In genomic region chr19:26475754-26476153, GRCm38 (mm10) we compare ENCODE assay signal across 14 mouse cellular contexts.
DNase-seq lines count a peak whose midpoint lies in the region; ATAC-seq and TF ChIP-seq lines count a peak whose summit lies in the region.
"Had no signal": no experiment of that assay in that cellular context is flagged by ENCODE, and none has a peak within 500 bp of the region (broad histone marks: within the 10 kb centered on the region; RNA-seq: fewer than 3 reads in every experiment).

No protein-coding gene starts in this region.

- TF ChIP-seq POLR2A in cerebellum, adult 2 months (IDR thresholded peaks at IDR 0.05; ENCODE audit: borderline replicate concordance, insufficient read depth, low read length) = no peak

- H3K4me2 ChIP-seq in hindbrain, embryonic 11.5 days (replicated peaks; ENCODE audit: low read depth, low read length) = no peak overlapping the region
- H3K4me2 ChIP-seq in hindbrain, embryonic 16.5 days (ENCODE audit: low read length) = no peak overlapping the region
- H3K4me2 ChIP-seq: kidney, embryonic 15.5 days; liver, embryonic 15.5 days had no signal

- TF ChIP-seq CTCF in cerebellum, adult 2 months (IDR thresholded peaks at IDR 0.05; ENCODE audit: borderline replicate concordance, insufficient read depth, low read depth, low read length) = no peak

- no peak for ATAC-seq in hindbrain, embryonic 11.5 days (ENCODE audit: low FRiP score)
- ATAC-seq in hindbrain, embryonic 16.5 days = no peak
- no peak for ATAC-seq in cerebellum, adult (ENCODE audit: insufficient number of reproducible peaks, low FRiP score, low TSS enrichment)
- ATAC-seq: Patski had no signal

- no peak overlapping the region for H3K4me3 ChIP-seq in hindbrain, embryonic 11.5 days (ENCODE audit: low read depth, low read length)
- H3K4me3 ChIP-seq in hindbrain, embryonic 16.5 days (ENCODE audit: low read length) = no peak overlapping the region
- no peak overlapping the region for H3K4me3 ChIP-seq in limb, embryonic 10.5 days
- no peak overlapping the region for H3K4me3 ChIP-seq in cerebellum, adult 2 months (replicated peaks; ENCODE audit: insufficient read depth, low read depth, low read length)
- H3K4me3 ChIP-seq: heart, adult 2 months; kidney, embryonic 15.5 days; liver, embryonic 15.5 days; myocyte had no signal

- no peaks in the 10 kb centered on the region for H3K27me3 ChIP-seq in hindbrain, embryonic 11.5 days (ENCODE audit: control insufficient read depth, insufficient read depth, low read length)
- H3K27me3 ChIP-seq in hindbrain, embryonic 16.5 days (replicated peaks; ENCODE audit: control insufficient read depth, insufficient read depth, low read length) = no peaks in the 10 kb centered on the region
- H3K27me3 ChIP-seq in limb, embryonic 10.5 days (ENCODE audit: low read depth, poor library complexity, severe bottlenecking) = no peaks in the 10 kb centered on the region
- no peaks in the 10 kb centered on the region for H3K27me3 ChIP-seq in cerebellum, adult 2 months (ENCODE audit: control insufficient read depth, insufficient read depth, low read length)
- H3K27me3 ChIP-seq: kidney, embryonic 15.5 days; liver, embryonic 15.5 days had no signal

- H3K36me3 ChIP-seq in hindbrain, embryonic 11.5 days (ENCODE audit: control insufficient read depth, insufficient read depth, low read length) = no peaks in the 10 kb centered on the region
- no peaks in the 10 kb centered on the region for H3K36me3 ChIP-seq in hindbrain, embryonic 16.5 days (ENCODE audit: control insufficient read depth, insufficient read depth, low read length)
- no peaks in the 10 kb centered on the region for H3K36me3 ChIP-seq in limb, embryonic 10.5 days
- H3K36me3 ChIP-seq: kidney, embryonic 15.5 days; liver, embryonic 15.5 days had no signal

- WGBS in hindbrain, embryonic 11.5 days = 47% methylated on average over 2 of the region's 2 CpGs
- 19% methylated on average over 2 of the region's 2 CpGs for WGBS in hindbrain, embryonic 16.5 days
- 38% methylated on average over 2 of the region's 2 CpGs for WGBS in limb, embryonic 10.5 days
- WGBS in cerebellum, adult 2 months = 19% methylated on average over 2 of the region's 2 CpGs

- no peak overlapping the region for H3K9ac ChIP-seq in hindbrain, embryonic 11.5 days (ENCODE audit: low read depth, low read length)
- H3K9ac ChIP-seq in hindbrain, embryonic 16.5 days (ENCODE audit: low read depth, low read length) = no peak overlapping the region
- H3K9ac ChIP-seq: kidney, embryonic 15.5 days; liver, embryonic 15.5 days had no signal

- no peaks in the 10 kb centered on the region for H3K9me3 ChIP-seq in hindbrain, embryonic 11.5 days (ENCODE audit: control insufficient read depth, low read length)
- no peaks in the 10 kb centered on the region for H3K9me3 ChIP-seq in hindbrain, embryonic 16.5 days (ENCODE audit: control insufficient read depth, low read length)
- H3K9me3 ChIP-seq in limb, embryonic 10.5 days (replicated peaks) = no peaks in the 10 kb centered on the region
- H3K9me3 ChIP-seq: kidney, embryonic 15.5 days; liver, embryonic 15.5 days had no signal

- no peak overlapping the region for H3K27ac ChIP-seq in hindbrain, embryonic 11.5 days (ENCODE audit: low read depth, low read length)
- H3K27ac ChIP-seq in hindbrain, embryonic 16.5 days (ENCODE audit: low read depth, low read length) = no peak overlapping the region
- H3K27ac ChIP-seq in limb, embryonic 10.5 days = peak overlapping the region; percentile 34; the same call in 1 of the 2 replicates
- H3K27ac ChIP-seq in cerebellum, adult 2 months (ENCODE audit: insufficient read depth, low read length) = no peak overlapping the region
- H3K27ac ChIP-seq: heart, adult 2 months; kidney, embryonic 15.5 days; liver, embryonic 15.5 days had no signal

- DNase-seq in hindbrain, embryonic 11.5 days (ENCODE audit: low spot score) = peak; percentile 10
- DNase-seq in right cerebral cortex, postnatal 10 days (ENCODE audit: low spot score in 2 of 2) = peak; percentile 38 to 47
- no peak for DNase-seq in right cerebral cortex, postnatal 4 days
- DNase-seq in limb, embryonic 10.5 days (ENCODE audit: low spot score) = no peak
- DNase-seq in cerebellum, adult 2 months = no peak
- DNase-seq: adrenal gland, adult 2 months; heart, adult 2 months; layer of hippocampus, postnatal 36 days had no signal

- H3K4me1 ChIP-seq in hindbrain, embryonic 11.5 days (replicated peaks; ENCODE audit: control insufficient read depth, insufficient read depth, low read length) = 0 out of 2 replicates have a peak, but pooled peaks cover 2% of the 10 kb centered on the region
- peaks cover 3% of the 10 kb centered on the region; the same call in 1 of the 2 replicates for H3K4me1 ChIP-seq in hindbrain, embryonic 16.5 days (ENCODE audit: control insufficient read depth, insufficient read depth, low read depth, low read length)
- peaks cover 11% of the 10 kb centered on the region for H3K4me1 ChIP-seq in limb, embryonic 10.5 days
- H3K4me1 ChIP-seq in cerebellum, adult 2 months (ENCODE audit: control insufficient read depth, insufficient read depth, low read length) = no peaks in the 10 kb centered on the region
- H3K4me1 ChIP-seq: liver, embryonic 15.5 days had no signal

Comparison
In these comparisons a context has a peak if more than half of its experiments do, and no peak if none do; other contexts are left out.
1. DNase-seq: peak in hindbrain, embryonic 11.5 days (single experiment) and right cerebral cortex, postnatal 10 days (2 of 2); none in right cerebral cortex, postnatal 4 days (single experiment), limb, embryonic 10.5 days (single experiment) and cerebellum, adult 2 months (0 of 2).